Mouse (Mus musculus) G1E-ER4 (cell line): ENCODE measurements around the gene Cfap221. TPM values are rescaled to one million over a fixed set of nuclear protein-coding genes. Genes with fewer than 3 reads are reported as not detected.

ENCODE experiments used
- GATA1 ChIP-seq: IDR thresholded peaks from one replicate; pipeline ENCODE4 v1.8.0; 2012; ENCODE audit warnings: low read length, inconsistent platforms
- polyA plus RNA-seq: library from polyadenylated mRNA; stranded (reverse); fragments of >175 nt; gene quantifications from 2 replicates; pipeline ENCODE4 v1.2.3, GENCODE M21; 2012

Gene Cfap221
- polyA plus RNA-seq, 1 experiment = not detected

DNA sequence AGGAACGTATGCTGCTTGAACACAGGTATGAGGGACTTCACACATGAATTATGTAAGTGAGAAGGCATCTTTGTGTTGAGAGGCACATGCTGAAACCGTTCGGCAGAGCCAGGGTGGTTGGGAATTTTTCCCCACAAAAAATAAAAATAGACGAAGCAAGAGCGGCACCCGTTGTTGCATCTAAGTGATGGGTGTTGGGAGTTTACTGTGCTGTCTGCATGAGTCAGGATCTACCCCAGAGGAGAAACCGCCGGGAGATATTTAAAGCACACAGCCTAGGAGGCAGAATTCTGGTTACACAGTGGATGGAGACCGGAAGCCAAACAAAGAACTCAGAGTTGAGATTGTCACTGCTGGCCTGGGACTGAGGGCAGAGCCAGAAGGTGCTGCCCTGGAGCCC lies 105.9 kb downstream of the Cfap221 start:
- no peak for TF ChIP-seq GATA1

DNA sequence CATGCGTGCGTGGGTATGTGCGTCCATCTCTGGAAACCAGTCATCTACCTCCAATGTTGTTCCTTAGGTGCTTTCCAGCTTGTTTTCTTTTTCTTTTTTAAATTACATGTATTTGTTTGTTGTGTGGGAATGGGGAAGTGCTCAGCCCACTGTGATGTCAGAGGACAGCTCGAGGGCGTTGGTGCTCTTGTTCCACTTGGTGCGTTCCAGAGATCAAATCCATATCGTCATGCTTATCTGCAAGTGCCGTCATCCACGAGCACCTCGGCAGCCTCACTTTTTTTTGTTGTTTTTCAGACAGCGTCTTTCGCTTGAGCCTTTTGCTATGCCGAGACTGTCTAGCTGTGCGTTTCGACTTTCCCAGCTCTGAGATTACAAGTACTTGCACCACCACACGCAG lies 107.7 kb downstream of the Cfap221 start:
- TF ChIP-seq GATA1 = no peak

DNA sequence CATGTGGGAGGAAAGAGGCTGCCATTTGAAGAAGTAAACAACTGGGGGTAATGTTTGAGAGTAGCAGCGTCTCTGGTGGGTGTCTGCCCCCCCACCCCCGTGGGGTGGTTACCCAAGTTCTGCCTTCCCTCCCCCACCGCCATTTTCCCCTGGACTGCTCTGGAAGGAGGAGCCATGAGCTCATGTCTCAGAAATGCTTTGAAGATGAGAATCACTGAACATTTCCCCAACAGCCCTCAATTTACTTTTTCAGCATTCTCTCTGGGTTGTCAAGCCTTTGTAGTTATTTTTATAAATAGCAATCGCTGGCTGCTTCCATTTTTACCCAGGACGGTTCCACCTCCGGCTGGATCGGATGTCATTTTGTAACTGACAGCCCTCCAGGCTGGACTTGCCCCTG lies 110.7 kb downstream of the Cfap221 start:
- TF ChIP-seq GATA1 = no peak

DNA sequence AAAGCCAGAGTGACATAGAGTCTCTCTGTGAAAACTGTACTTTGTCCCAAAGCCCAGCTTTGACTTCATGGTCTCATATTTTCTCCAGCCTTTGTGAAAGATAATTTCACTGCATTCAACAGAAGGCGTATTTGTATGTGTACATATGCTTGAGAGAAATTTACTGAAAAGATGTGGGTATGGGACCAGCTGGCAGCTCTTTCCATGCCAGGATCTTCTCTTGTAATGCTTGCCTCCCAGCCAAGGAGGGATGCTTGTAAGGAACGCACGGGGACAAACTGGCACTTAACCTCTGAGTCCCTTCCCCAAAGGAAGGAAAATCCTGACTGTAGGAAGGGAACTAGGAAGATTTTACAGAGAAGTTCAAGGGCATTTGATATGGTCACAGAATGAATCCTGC lies 112.8 kb downstream of the Cfap221 start:
- TF ChIP-seq GATA1 = no peak

DNA sequence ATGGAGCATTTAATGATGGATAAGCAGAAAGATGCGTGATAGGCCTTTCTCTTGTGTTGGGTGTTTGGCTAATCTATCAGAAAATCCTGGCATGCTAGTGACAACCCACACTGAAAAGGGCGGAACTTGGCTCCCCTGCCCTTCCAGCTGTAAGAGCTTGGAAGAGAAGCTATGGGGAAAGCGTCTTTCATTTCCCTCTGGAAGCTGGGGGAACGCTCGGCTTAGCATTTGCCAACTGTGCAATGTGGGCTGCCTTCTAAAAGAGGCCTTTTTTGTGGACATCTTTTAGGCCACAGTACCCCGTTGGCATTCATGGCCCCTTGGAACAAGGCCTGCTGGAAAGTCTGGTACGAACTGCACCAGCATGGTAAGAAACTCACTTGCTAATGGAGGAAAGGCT lies 118.1 kb downstream of the Cfap221 start:
- no peak for TF ChIP-seq GATA1

- no peak for TF ChIP-seq GATA1
Observed at GRCm38 (mm10) chr1:119877469-119877868, 119.6 kb downstream of the Cfap221 start.

Other genes starting within 250 kb of the Cfap221 start
- gene Ptpn4, start 159.6 kb downstream of the Cfap221 start, polyA plus RNA-seq = 13.3 and 18.4 TPM in 2 replicates
- 0.99 and 1.0 TPM in 2 replicates for gene Tmem177, start 84.0 kb downstream of the Cfap221 start, polyA plus RNA-seq
- not detected in 2 replicates for gene Sctr, start 9.7 kb upstream of the Cfap221 start, polyA plus RNA-seq
- not detected in 2 replicates for gene Tmem37, start 76.8 kb upstream of the Cfap221 start, polyA plus RNA-seq
- gene Dbi, start 123.8 kb upstream of the Cfap221 start, polyA plus RNA-seq = 11.0 and 13.5 TPM in 2 replicates
- gene 3110009E18Rik, start 124.0 kb upstream of the Cfap221 start, polyA plus RNA-seq = 5.1 and 10.0 TPM in 2 replicates